Mouse (Mus musculus) small intestine, adult 2 months (tissue): Measurements from ENCODE around the gene Xxylt1.

ENCODE experiments used
- CTCF ChIP-seq: fragments of 200-500 bp; IDR thresholded peaks from 2 replicates; pipeline ENCODE4 v1.5.1; 2012; ENCODE audit warnings: low read depth, mild to moderate bottlenecking, control low read depth, inconsistent platforms, low read length, moderate library complexity, mixed read lengths; ENCODE audit not compliant: insufficient replicate concordance, insufficient read length; ENCODE audit errors: extremely low read depth
- POLR2A ChIP-seq: fragments of 200-500 bp; IDR thresholded peaks from 2 replicates; pipeline ENCODE4 v1.6.1; 2012; ENCODE audit warnings: low read depth, mild to moderate bottlenecking, control low read depth, inconsistent platforms, low read length, moderate library complexity

- no peak for TF ChIP-seq POLR2A
- TF ChIP-seq CTCF, result no peak
Observed at GRCm38 (mm10) chr16:31041566-31041965, 39.7 kb downstream of the Xxylt1 start.
